Mouse (Mus musculus) erythroblast, embryonic 14.5 days (primary cell): ENCODE results near the gene Hmmr.

ENCODE experiments used
- GATA1 ChIP-seq: IDR thresholded peaks from 2 replicates; pipeline ENCODE4 v1.6.1; 2012; ENCODE audit warnings: low read length, inconsistent platforms, mixed read lengths
- TAL1 ChIP-seq: IDR thresholded peaks from 3 replicates; pipeline ENCODE4 v1.6.1; 2012; ENCODE audit warnings: low read length, inconsistent platforms, mixed read lengths

- TF ChIP-seq TAL1 (no peak), GATA1 (no peak)
Measured at GRCm38 (mm10) chr11:40713858-40714257, 19.4 kb downstream of the Hmmr start.
